Mouse (Mus musculus) neutrophil, adult 5-6 weeks (primary cell): ENCODE results near the gene Tuba4a. TPM values are rescaled to one million over a fixed set of nuclear protein-coding genes. Genes with fewer than 3 reads are reported as not detected.

Source experiments
- ATAC-seq: fragments of 151-379, 151-347 bp; 2 replicates; pipeline ENCODE4 v1.8.0; 2017; ENCODE audit warnings: mild to moderate bottlenecking, moderate TSS enrichment; ENCODE audit not compliant: insufficient number of reproducible peaks, poor library complexity, low FRiP score, severe bottlenecking; ENCODE audit errors: extremely low read depth
- total RNA-seq: library from RNA; stranded (forward); fragments of 200-1000 nt; gene quantifications from 2 replicates; pipeline ENCODE4 v1.2.3, GENCODE M21; 2017

Gene Tuba4a
- 77.0 and 83.7 TPM in 2 replicates for total RNA-seq

GRCm38 (mm10) chr1:75219531-75219930, at the start of gene Tuba4a:
Gene Tuba4a, minus strand, starts transcription at chr1:75219865.
- ATAC-seq: no peak

GRCm38 (mm10) chr1:75264091-75264880, 44.6 kb upstream of the Tuba4a start, which contains the start of gene Ptprn:
Gene Ptprn, minus strand, starts transcription at chr1:75264502.
- ATAC-seq: no peak

GRCm38 (mm10) chr1:75262969-75263951, 43.6 kb upstream of the Tuba4a start:
- ATAC-seq: 0 out of 2 replicates have a peak, but pooled peaks have one; percentile 16

GRCm38 (mm10) chr1:75261278-75261677, 41.6 kb upstream of the Tuba4a start:
- no peak for ATAC-seq

GRCm38 (mm10) chr1:75255516-75256046, 35.9 kb upstream of the Tuba4a start:
- no peak for ATAC-seq

- no peak for ATAC-seq
These were observed 35.0 kb upstream of the Tuba4a start for GRCm38 (mm10) chr1:75254625-75255013.

GRCm38 (mm10) chr1:75253849-75254624, 34.4 kb upstream of the Tuba4a start:
- peak; percentile 66 for ATAC-seq

GRCm38 (mm10) chr1:75253029-75253428, 33.4 kb upstream of the Tuba4a start:
- no peak for ATAC-seq

GRCm38 (mm10) chr1:75252308-75252707, 32.6 kb upstream of the Tuba4a start:
- ATAC-seq: no peak

GRCm38 (mm10) chr1:75251112-75251970, 31.7 kb upstream of the Tuba4a start:
- ATAC-seq: peak; percentile 77

GRCm38 (mm10) chr1:75250498-75250897, 30.8 kb upstream of the Tuba4a start:
- no peak for ATAC-seq

- no peak for ATAC-seq
These were observed 28.5 kb upstream of the Tuba4a start for GRCm38 (mm10) chr1:75248041-75248772.

- ATAC-seq: no peak
These were observed 27.6 kb upstream of the Tuba4a start for GRCm38 (mm10) chr1:75247071-75247930.

GRCm38 (mm10) chr1:75244836-75245235, 25.2 kb upstream of the Tuba4a start:
- peak; percentile 37; the same call in 1 of the 2 replicates for ATAC-seq

- no peak for ATAC-seq
These were observed 24.6 kb upstream of the Tuba4a start for GRCm38 (mm10) chr1:75244175-75244826.

- no peak for ATAC-seq
These were observed 23.7 kb upstream of the Tuba4a start for GRCm38 (mm10) chr1:75243411-75243810.
